Mouse (Mus musculus) heart, adult 18-20 months (tissue): ENCODE measurements around the gene Msi2. TPM values are rescaled to one million over a fixed set of nuclear protein-coding genes. Genes with fewer than 3 reads are reported as not detected.

Source experiments
- DNase-seq, 2 experiments: peaks; one replicate each; pipeline ENCODE4 v3.0.0; 2021 to 2022; ENCODE audit warnings: mixed read lengths in 1 of 2
- total RNA-seq, 2 experiments: library from RNA; stranded (reverse); gene quantifications; 2 replicates each; pipeline ENCODE4 v1.2.3; 2021

Msi2 gene
- total RNA-seq, 2 experiments from 2014 or later = 179 to 203 TPM

GRCm38 (mm10) chr11:88401333-88401732, 317.0 kb downstream of the Msi2 start:
- no peak for DNase-seq

- no peak for DNase-seq
Measured at GRCm38 (mm10) chr11:88400926-88401325, 317.4 kb downstream of the Msi2 start.

GRCm38 (mm10) chr11:88400235-88400634, 318.1 kb downstream of the Msi2 start:
- peak in 1 of 2 experiments; percentile 39 for DNase-seq

- DNase-seq = peak in 1 of 2 experiments; percentile 45
Measured at GRCm38 (mm10) chr11:88399431-88399830, 318.9 kb downstream of the Msi2 start.

GRCm38 (mm10) chr11:88399028-88399427, 319.3 kb downstream of the Msi2 start:
- no peak for DNase-seq

- peak in 1 of 2 experiments; percentile 35 for DNase-seq
Measured at GRCm38 (mm10) chr11:88395076-88395990, 323.0 kb downstream of the Msi2 start.

- no peak for DNase-seq
Measured at GRCm38 (mm10) chr11:88394341-88395075, 323.8 kb downstream of the Msi2 start.

GRCm38 (mm10) chr11:88392715-88393114, 325.6 kb downstream of the Msi2 start:
- peak in 1 of 2 experiments; percentile 55 for DNase-seq

- DNase-seq = no peak
Measured at GRCm38 (mm10) chr11:88391181-88391814, 327.0 kb downstream of the Msi2 start.

- DNase-seq = no peak
Measured at GRCm38 (mm10) chr11:88389530-88389929, 328.8 kb downstream of the Msi2 start.

- DNase-seq = peak; percentile 79 to 80
Measured at GRCm38 (mm10) chr11:88386916-88387315, 331.4 kb downstream of the Msi2 start.

- no peak for DNase-seq
Measured at GRCm38 (mm10) chr11:88382449-88382848, 335.9 kb downstream of the Msi2 start.

- peak; percentile 62 to 66 for DNase-seq
Measured at GRCm38 (mm10) chr11:88381145-88381909, 337.0 kb downstream of the Msi2 start.

- peak; percentile 65 to 79 for DNase-seq
Measured at GRCm38 (mm10) chr11:88379635-88380034, 338.7 kb downstream of the Msi2 start.

GRCm38 (mm10) chr11:88378686-88379339, 339.5 kb downstream of the Msi2 start:
- no peak for DNase-seq

GRCm38 (mm10) chr11:88372589-88372988, 345.7 kb downstream of the Msi2 start:
- DNase-seq = no peak

- no peak for DNase-seq
Measured at GRCm38 (mm10) chr11:88369898-88370297, 348.4 kb downstream of the Msi2 start.

GRCm38 (mm10) chr11:88367501-88367900, 350.8 kb downstream of the Msi2 start:
- DNase-seq = no peak

GRCm38 (mm10) chr11:88365914-88366540, 352.3 kb downstream of the Msi2 start:
- DNase-seq = no peak

- DNase-seq = no peak
Measured at GRCm38 (mm10) chr11:88364231-88364630, 354.1 kb downstream of the Msi2 start.

GRCm38 (mm10) chr11:88363481-88363880, 354.8 kb downstream of the Msi2 start:
- no peak for DNase-seq
